Mouse (Mus musculus) cerebellum, adult (tissue): ENCODE results near the gene Tex14.
A peak's percentile ranks its signal among the peaks of the same experiment; 100 is the strongest.
"Not testable (repeated sequence)": the region's sequence is repeated elsewhere in the genome, so short reads cannot be mapped to it uniquely, and the experiment has no call there.

Experiments
- ATAC-seq: cut with Nextera tagmentation; 2 replicates; pipeline ENCODE4 v1.9.2; 2017; ENCODE audit warnings: mild to moderate bottlenecking, moderate library complexity, mixed read lengths; ENCODE audit not compliant: insufficient number of reproducible peaks, low FRiP score, low TSS enrichment

Gene Tex14

DNA sequence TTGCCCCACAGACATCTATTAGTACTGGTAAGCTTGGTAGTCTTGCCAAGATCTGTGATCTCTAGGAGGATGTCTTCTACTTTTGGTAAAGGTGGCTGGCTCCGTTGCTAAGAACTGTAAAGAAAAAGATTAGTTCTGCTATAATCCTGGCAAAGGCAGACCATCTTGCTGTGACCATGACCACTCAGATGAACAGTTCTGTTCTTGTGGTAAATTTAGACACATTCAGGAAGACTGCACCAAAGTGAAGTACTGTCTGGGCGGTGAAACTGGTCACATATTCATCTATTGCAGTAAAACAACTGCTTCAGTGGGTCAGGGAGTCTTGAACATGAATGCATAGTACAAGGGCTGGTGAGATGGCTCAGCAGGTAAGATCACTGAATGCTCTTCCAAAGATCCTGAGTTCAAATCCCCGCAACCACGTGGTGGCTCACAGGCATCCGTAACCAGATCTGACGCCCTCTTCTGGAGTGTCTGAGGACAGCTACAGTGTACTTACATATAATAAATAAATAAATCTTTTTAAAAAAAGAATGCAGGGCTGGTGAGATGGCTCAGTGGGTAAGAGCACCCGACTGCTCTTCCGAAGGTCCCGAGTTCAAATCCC is 63.9 kb downstream of the Tex14 start:
- no peak for ATAC-seq

DNA sequence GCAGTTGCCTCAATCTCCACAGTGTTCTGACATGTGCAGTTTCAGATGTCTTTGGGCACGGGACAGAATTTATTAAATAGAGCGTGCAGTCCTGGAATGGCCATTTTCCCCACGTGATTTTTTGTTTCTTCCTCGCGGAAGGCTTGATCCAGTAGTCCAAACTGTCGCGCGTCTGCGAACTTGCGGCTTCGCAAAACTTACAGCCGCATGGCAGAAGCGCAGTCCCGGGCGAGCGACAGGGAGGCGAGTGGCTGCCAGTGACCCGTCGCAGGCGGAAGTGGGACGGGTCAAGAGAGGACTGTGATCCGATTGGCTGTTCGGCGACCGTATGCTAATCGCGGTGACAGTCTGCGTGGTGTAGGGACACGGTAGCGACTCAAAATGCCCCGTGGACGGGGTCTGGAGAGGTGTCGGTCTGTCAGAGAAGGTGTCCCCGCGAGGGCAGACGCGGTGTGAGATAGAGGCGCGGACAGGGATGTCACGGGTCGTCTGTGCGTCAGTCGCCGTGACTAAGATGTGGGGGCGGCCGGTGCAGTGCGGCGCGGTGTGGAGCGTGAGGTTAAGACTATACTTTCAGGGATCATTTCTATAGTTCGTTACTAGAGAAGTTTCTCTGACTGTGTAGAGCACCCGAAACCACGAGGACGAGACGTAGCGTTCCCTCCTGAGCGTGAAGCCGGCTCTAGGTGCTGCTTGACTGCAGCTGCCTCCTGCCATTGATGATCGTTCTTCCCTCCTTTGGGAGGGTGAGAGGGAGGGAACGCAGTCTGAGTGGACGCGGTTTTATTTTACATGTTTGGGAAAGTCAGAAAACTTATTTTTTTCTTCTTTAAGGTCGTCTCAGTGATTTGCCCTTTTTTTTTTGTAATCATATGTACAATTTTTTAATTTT is 66.2 kb downstream of the Tex14 start:
- ATAC-seq = peak; percentile 98

DNA sequence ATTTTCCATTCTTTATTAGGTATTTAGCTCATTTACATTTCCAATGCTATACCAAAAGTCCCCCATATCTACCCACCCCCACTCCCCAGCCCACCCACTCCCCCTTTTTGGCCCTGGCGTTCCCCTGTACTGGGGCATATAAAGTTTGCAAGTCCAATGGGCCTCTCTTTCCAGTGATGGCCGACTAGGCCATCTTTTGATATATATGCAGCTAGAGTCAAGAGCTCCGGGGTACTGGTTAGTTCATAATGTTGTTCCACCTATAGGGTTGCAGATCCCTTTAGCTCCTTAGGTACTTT is 66.8 kb downstream of the Tex14 start:
- ATAC-seq = not testable (repeated sequence)

DNA sequence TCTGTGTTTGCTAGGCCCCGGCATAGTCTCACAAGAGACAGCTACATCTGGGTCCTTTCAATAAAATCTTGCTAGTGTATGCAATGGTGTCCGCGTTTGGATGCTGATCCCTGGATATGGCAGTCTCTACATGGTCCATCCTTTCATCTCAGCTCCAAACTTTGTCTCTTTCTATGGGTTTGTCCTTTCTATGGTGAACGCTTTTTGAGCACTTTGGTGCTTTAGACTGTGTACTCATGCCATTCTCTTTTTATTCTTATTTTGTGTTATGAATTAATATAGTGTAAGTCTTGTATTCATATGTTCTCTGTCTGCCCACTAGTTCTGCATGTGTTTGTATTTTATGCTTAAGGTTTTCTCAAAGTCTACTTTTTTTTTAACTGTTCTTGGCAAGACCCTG is 67.2 kb downstream of the Tex14 start:
- not testable (repeated sequence) for ATAC-seq

DNA sequence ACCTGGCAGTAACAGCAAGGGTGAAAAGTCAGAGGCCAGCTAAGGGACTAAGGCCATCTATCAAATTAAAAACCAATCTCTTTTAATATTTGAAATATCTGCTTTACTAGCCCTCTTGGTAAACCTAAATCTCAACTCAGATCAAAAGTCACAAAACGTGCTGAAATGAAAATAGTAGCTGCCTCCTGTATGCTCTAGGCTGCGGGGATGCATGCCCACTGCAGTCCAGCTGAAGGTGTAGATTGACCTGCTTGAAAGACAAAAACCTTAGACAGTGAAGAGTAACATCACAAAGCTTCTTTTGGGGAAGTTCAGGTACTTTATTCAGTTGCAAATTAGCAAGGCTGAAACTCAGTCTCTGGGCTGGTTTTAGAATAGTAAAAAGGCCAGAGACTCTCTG is 74.3 kb downstream of the Tex14 start:
- ATAC-seq = not testable (repeated sequence)

DNA sequence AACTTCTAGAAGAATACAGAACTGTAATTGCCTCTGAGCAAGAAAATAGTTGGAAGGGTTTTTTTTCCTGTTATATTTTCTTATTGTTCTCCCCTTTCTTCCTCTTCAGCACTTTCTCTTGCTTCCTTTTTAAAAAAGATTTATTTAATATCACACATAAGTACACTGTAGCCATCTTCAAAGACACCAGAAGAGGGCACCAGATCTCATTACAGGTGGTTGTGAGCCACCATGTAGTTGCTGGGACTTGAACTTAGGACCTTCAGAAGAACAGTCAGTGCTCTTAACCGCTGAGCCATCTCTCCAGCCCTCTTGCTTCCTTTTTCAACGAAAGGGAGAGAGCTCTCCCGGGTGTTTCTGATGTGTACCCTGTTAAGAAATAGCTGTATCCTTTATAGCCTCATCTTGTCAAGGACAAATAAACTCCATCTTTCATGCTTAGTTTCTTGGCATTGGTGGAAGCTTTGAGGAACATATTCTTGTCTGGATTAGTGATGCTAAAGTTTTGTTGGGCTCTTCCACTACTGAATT is 79.0 kb downstream of the Tex14 start:
- ATAC-seq = no peak

DNA sequence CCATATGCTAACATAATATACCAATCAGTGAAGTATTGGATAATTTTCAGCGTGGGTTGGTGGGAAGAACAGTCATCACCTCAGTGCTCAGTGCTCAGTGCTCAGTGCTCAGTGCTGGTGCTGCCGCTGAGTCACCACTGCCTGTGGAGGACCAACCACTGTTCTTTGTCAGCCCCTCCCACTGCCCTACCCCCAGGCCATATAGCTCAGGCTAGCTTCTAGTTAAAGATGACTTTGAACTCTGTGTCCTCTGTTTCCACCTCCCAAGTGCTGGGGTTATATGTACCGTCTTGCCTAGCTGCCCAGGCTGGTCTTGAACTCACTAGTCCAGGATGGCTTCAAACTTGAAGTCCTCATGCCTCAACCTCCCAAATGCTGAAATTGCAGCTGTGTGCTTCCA is 84.1 kb downstream of the Tex14 start:
- no peak for ATAC-seq

DNA sequence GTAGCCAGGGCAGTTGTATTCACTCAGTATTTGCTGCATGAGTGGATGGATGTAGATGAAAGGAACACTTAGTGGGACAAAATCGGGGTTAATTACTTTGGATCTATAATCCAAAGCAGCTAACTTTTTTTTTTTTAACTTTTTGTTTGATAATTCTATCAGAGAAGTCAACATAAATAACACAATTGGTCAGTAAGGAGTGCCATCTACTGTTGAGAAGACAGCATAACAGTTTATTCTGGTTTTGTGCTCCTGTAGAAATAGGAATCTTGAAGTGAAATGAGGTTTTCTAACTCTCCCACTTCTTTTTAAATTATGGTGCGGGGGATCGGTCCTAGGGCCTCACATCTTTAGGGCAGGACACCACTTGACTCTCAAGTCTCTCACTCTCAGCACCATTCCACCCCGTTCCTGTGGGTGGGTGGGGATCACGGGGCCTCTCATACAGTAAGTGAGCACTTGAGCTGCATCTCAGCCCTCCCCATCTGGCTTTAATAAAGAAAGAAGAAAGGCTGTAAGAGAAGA is 99.9 kb downstream of the Tex14 start:
- no peak for ATAC-seq

DNA sequence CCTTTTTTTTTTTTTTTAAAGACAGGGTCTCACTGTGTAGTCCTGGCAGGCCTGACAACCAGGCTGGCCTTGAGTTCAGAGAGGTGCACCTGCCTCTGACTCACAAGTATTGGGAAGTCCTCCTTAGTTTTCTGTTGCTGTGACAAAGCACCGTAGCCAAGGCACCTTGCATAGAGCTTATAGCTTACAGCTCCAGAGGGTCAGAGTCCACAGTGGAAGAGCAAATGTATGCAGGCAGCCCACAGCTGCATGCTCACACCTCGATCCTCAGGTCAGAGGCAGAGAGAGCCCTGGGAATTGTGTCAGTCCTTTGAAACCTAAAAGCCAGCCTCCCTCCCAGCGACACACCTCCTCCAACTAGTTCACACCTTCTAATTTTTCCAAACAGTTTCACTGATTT is 101.6 kb downstream of the Tex14 start:
- no peak for ATAC-seq

DNA sequence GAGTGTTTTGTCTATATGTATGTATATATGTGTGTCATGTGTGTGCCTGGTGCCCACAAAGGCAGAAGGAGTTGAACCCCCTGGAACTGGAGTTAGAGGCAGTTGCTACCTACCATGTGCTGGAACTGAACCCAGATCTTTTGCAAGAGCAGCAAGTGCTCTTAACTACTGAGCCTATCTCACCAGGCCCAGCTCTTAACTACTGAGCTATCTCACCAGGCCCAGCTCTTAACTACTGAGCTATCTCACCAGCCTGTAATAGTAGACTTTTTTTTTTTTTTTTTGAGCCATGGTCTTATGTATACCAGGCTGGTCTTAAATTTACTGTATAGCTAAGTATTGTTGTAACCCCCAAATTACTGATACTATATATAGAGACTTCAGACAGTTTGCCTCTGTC is 102.2 kb downstream of the Tex14 start:
- ATAC-seq = no peak

DNA sequence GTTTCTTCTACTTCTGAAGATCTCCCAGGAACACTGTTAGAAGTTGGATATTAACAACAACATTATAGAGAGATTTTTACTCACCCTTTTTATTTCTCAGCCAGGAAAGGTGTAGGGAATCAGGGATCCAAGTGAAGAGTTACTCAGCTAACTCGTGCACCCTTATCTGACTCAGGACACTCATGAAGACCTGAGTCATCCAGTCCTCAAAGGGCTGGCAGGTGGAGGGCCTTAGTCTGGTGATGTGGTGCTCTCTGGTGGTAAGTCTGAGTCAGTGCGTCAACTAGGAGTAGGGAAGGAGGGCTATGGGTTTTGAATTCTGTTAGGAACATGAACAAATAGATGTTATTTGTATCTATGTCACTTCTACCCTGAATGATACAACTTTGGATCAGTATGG is 114.4 kb downstream of the Tex14 start:
- no peak; the same call in 1 of the 2 replicates for ATAC-seq

DNA sequence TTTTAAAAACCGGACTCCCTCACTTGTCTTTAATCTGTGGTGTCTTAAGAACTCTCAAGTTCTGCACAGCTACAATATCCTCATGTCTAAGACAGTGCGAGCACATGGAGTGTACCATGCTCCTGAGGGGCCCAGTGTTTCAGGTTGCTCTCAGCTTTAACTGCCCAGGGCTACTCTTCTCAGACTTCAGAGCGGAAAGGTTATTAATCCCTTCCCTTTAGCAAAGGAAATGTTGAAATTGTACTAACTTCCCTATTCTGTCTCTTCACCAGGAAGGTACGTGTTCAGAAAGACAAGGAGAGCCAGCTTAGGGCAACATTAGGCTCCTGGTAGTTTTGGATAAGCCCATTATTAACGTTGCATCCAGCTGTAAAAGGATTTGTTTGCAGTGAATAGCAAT is 118.6 kb downstream of the Tex14 start:
- no peak for ATAC-seq

DNA sequence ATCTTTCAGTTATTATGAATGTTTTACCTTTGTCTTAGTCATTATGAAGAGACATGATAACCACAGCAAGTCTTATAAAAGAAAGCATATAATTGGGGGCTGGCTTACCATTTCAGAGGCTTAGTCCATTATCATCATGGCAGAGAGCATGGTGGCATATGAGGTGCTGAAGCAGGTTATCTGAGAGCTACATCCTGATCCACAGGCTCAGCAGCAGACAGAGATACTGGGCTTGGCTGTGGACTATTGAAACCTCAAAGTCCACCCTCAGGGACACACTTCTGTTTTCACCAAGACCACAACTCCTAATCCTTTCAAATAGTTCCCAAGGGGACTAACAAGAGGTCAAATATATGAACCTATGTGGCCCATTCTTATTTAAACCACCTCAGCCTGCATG is 119.1 kb downstream of the Tex14 start:
- ATAC-seq = no peak

DNA sequence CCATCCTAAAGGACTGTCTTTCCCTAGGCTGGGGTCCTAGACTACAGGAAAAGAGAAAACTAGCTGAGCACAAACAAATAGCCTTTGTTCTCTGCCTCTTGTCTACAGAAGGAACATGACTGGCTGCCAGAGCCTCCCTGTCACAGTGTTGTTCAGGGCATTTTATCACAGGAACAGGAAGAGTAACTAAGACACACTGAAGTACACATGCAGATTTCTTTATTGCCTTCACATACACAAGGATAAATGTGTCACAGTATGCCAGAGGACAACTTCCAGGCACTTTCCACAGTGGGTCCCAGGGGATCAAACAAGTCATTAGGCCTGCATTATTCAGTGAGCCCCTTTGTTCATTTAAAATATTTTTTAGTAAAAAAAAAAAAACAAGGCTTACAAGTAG is 119.9 kb downstream of the Tex14 start:
- ATAC-seq = no peak

DNA sequence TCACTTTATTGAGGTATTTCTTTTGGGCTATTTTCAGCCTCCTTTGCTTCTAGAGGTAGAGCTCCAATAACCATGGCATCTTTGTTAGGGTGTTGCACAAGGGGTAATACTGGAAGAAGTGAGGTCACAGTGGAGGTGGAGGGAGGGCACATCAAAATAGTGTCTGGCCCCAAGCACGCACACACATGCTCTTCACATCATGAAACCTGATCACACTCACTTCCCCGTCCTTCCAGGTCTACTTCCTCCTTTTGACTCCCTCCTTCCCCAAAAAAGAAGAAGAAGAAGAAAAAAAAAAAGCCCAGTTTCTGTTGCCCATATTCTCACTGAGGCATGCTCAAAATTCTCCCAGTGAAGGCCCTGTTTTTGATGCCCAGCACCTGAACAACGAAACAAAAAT is 122.5 kb downstream of the Tex14 start:
- ATAC-seq = no peak

DNA sequence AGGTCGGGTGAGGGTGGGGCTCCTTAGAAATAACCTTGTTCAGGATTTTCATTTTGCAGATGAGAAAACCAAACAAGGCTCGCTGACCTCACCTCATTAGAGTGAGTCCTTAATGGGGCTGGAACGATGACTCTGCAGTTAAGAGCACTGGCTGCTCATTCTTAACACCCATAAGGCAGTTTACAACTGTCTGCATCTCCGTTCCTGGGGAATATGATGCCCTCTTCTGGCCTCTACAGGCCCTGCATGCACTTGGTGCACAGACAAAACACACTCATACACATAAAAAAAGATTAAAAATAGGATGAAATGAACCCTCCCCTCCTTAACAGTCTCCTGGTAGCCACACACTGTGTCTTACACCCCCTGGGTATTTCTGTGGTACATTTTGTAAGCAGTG is 123.1 kb downstream of the Tex14 start:
- no peak for ATAC-seq

DNA sequence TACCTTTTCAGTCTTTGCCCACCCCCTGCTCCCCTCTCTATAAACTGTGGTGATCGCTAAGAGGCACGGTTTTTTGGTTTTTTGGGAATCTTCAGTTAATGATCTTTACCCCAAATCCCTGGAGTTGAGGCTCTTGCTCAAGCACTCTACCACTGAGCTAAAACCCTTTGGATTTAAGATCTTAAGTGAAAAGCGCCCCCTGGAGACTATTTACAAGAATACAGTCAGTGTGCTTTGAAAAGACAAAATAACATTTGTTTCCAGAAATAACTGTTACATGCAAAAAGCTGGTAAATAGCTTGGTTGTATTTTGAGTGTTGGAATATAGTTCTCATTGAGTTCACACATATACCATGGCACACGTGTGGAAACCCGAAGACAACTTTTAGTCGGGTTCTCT is 126.8 kb downstream of the Tex14 start:
- ATAC-seq = no peak

DNA sequence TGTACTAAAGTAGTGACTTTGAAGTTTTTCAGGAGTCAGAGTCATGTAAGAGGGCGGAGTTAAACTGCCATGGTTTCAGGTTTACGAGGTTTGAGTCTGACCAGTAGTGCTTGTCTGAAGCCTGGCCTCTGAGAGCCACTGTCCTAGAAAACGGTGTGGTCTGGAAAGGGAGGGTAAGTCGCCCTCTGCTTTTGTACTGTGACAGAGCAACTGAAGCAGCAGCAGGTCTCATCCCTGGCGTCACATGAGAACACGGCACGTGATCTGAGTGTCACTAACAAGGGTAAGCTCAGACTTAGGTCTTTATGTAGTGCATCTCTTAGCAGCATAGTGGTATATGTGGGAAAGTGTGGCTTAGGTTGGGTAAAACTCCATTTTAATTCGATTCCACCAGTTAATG is 137.4 kb downstream of the Tex14 start:
- ATAC-seq = no peak

DNA sequence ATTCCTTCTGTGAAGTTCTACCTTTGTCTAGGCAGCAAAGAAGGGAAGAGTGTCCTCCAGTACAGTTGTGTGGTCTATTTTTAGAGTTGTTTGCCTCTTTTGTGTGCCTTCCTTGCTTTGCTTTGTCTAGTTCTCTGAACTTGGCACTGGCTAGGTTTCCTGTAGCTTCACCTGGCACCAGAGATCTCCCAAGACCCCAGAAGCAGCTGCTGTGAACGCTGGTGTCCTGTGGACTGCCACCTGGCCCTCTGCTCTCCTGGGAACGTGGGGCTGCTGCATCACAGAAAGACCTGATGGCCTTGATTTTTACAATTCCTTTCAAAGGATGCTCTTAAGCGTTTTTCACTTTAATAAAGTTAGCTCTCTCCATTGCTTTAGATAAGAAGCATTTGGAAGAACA is 138.0 kb downstream of the Tex14 start:
- ATAC-seq = no peak

DNA sequence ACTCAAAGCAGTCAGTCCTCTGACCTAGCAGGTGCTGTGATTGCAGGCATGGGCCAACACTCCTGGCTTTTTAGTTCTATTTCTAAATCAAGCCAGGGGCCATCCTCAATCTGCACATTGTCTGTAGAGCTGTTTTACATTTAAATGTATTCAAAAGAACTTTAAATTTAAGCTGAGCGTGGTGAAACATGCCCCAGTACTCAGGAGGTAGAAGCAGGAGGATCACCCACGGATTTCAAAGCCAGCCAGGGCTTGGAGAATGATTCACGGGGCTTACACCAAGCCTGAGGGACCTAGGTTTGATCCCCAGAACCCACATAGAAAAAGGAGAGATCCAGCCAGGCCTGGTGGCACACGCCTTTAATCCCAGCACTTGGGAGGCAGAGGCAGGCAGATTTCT is 148.5 kb downstream of the Tex14 start:
- ATAC-seq = no peak

DNA sequence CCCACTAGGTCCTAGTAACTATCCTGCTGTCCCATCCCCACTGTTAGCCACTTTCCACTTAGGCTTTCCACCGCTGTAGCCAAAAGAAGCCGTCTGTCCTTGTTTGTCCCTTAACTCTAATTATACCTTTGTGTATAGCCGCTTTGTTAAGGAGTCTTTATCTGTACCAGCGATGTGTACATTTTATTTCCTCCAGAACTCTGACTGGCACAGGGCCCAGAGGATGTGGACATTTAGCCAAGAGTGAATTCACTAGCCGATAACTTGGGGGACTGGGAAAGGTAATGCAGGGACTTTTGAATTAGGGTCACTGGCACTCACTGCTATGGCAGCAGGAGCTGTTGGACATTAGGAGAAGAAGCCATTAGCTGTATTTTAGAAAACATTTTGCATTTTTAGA is 149.5 kb downstream of the Tex14 start:
- no peak for ATAC-seq
